Mouse (Mus musculus): ENCODE data around the gene Utp4.

- TF ChIP-seq POLR2A (IDR thresholded peaks at IDR 0.05; ENCODE audit: insufficient read depth, low read depth, low read length): no peak
- peak; percentile 42 for TF ChIP-seq CTCF (IDR thresholded peaks at IDR 0.05)
Observed at GRCm38 (mm10) chr8:106854534-106855241, 38.7 kb upstream of the Utp4 start.

Measured in heart, adult 2 months (tissue).